Mouse (Mus musculus) limb, embryonic 13.5 days (tissue): Measurements from ENCODE around the gene Gpr1. TPM values are rescaled to one million over a fixed set of nuclear protein-coding genes. Genes with fewer than 3 reads are reported as not detected.
"Not testable (repeated sequence)": the region's sequence is repeated elsewhere in the genome, so short reads cannot be mapped to it uniquely, and the experiment has no call there.

ENCODE experiments used
- ATAC-seq: fragments of 200-750 bp; cut with Nextera tagmentation; 2 replicates; pipeline ENCODE4 v1.8.0; 2017; ENCODE audit warnings: low read depth, moderate number of reproducible peaks, moderate TSS enrichment; ENCODE audit not compliant: low FRiP score
- H3K27ac ChIP-seq: fragments of 300-500 bp; sonication (generic); 2 replicates; pipeline ENCODE4 v1.5.1; 2015; ENCODE audit warnings: inconsistent platforms, mild to moderate bottlenecking, moderate library complexity
- H3K27me3 ChIP-seq: fragments of 300-500 bp; sonication (generic); 2 replicates; pipeline ENCODE4 v1.6.1; 2015; ENCODE audit warnings: mild to moderate bottlenecking, inconsistent platforms
- H3K36me3 ChIP-seq: fragments of 300-500 bp; sonication (generic); 2 replicates; pipeline ENCODE4 v1.6.1; 2015; ENCODE audit warnings: inconsistent platforms, mild to moderate bottlenecking, moderate library complexity
- H3K4me1 ChIP-seq: fragments of 300-500 bp; sonication (generic); 2 replicates; pipeline ENCODE4 v1.6.1; 2015; ENCODE audit warnings: inconsistent platforms
- H3K4me2 ChIP-seq: fragments of 300-500 bp; sonication (generic); replicated peaks from 2 replicates; pipeline ENCODE4 v1.6.1; 2015; ENCODE audit warnings: inconsistent platforms, mild to moderate bottlenecking, moderate library complexity
- H3K4me3 ChIP-seq: fragments of 300-500 bp; sonication (generic); 2 replicates; pipeline ENCODE4 v1.5.1; 2015; ENCODE audit warnings: moderate library complexity, mild to moderate bottlenecking, inconsistent platforms
- H3K9ac ChIP-seq: fragments of 300-500 bp; sonication (generic); 2 replicates; pipeline ENCODE4 v1.6.1; 2015; ENCODE audit warnings: mild to moderate bottlenecking, inconsistent platforms
- H3K9me3 ChIP-seq: fragments of 300-500 bp; sonication (generic); 2 replicates; pipeline ENCODE4 v1.6.1; 2016; ENCODE audit warnings: inconsistent platforms
- WGBS: fragments of 180-500 bp; shearing (Covaris S2); methylation state at CpG from one replicate; pipeline ENCODE4 v1.1.7; 2015; 5-methylcytosine and 5-hydroxymethylcytosine counted together
- polyA plus RNA-seq: library from polyadenylated mRNA; unstranded; fragments of >200 nt; fragmentation: Nextera tagmentation; extraction: Ambion mirVana; gene quantifications from 2 replicates; pipeline ENCODE4 v1.2.1, GENCODE M21; 2015

Gpr1 gene
- polyA plus RNA-seq, 1 experiment from 2014 or later = 0.25 TPM

DNA sequence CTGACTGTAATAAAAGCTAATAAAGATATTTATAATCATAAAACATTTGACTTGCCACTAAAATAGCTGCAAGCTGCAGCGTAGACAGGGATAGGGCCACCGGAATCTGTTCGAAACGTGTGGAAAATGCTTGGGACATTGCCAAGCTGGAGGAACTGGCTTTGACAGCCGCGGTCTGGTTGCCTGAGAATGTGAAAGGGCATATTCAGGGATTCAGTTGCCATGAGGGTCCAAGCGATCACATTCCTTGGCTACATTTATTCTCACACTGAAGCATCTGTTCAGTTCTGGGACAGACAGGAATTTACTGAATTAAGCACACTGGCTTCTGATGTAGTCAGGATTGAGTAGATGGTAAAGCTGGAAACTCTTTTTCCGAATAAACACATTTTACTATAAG is 23.5 kb downstream of the Gpr1 start:
- Histone ChIP-seq H3K9me3 (no peaks in the 10 kb centered on the region; the same call in 1 of the 2 replicates), H3K9ac (no peak overlapping the region), H3K36me3 (no peaks in the 10 kb centered on the region), H3K4me1 (0 out of 2 replicates have a peak, but pooled peaks cover 2% of the 10 kb centered on the region), H3K4me3 (no peak overlapping the region), H3K27me3 (peaks cover 3% of the 10 kb centered on the region; the same call in 1 of the 2 replicates), H3K27ac (peak overlapping the region; percentile 58; the same call in 1 of the 2 replicates), H3K4me2 (no peak overlapping the region)
- ATAC-seq = peak; percentile 76
- WGBS = 63% methylated on average over 8 of the region's 8 CpGs

DNA sequence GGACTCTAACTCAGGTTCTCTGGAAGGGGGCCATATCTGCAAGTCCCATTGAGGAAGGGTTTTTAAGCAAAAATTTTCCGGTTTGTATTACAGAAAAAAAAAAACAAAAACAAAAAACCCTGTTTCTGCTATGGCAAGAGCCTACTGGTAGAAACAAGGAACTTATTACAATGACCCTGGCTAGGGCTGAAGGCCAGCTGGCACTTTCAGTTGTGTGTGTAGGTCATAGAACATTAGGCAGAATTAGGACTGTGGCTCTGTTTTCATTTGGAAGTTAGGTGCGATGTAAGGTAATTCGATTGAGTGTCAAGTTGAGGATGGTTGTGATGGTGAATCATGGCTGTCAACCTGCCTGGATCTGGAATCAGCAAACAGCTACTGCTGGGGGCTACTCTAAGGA is 25.8 kb downstream of the Gpr1 start:
- no peak overlapping the region for H3K4me3 ChIP-seq
- WGBS = 85% methylated on average over 3 of the region's 3 CpGs

DNA sequence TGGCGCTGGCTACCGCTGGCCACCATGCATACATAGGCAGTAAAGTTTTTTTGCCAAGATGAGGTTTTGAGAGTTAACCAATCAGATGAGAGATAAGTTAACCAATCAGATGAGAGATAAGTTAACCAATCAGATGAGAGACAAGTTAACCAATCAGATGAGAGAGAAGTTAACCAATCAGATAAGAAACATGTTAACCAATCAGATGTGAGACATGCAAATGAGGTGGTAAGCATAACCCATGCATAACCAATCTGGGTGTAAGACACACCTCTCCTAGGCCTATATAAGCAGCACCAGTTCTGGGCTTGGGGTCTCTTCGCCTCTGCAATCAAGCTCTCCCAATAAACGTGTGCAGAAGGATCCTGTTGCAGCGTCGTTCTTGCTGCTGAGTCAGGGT is 28.9 kb downstream of the Gpr1 start:
- WGBS = 91% methylated on average over 6 of the region's 6 CpGs
- not testable (repeated sequence) for H3K27me3 ChIP-seq, H3K4me1 ChIP-seq, H3K27ac ChIP-seq, H3K9ac ChIP-seq, H3K4me3 ChIP-seq, ATAC-seq, H3K4me2 ChIP-seq, H3K36me3 ChIP-seq, H3K9me3 ChIP-seq

More for the DNA sequence above, 25.8 kb downstream of the Gpr1 start:
- Histone ChIP-seq H3K9ac (no peak overlapping the region), H3K36me3 (peaks cover 3% of the 10 kb centered on the region; the same call in 1 of the 2 replicates), H3K27me3 (no peaks in the 10 kb centered on the region), H3K9me3 (no peaks in the 10 kb centered on the region; the same call in 1 of the 2 replicates), H3K4me2 (no peak overlapping the region), H3K4me1 (0 out of 2 replicates have a peak, but pooled peaks cover 2% of the 10 kb centered on the region), H3K27ac (no peak overlapping the region)
- ATAC-seq = no peak

- Histone ChIP-seq H3K9ac (no peak overlapping the region), H3K9me3 (no peaks in the 10 kb centered on the region; the same call in 1 of the 2 replicates), H3K4me3 (no peak overlapping the region), H3K4me1 (peaks cover 7% of the 10 kb centered on the region), H3K27ac (no peak overlapping the region), H3K4me2 (no peak overlapping the region), H3K27me3 (no peaks in the 10 kb centered on the region), H3K36me3 (peaks cover 32% of the 10 kb centered on the region)
- no peak for ATAC-seq
- WGBS = 59% methylated on average over 10 of the region's 10 CpGs
Measured at GRCm38 (mm10) chr1:63182636-63183270, 31.6 kb downstream of the Gpr1 start.

- no peak for ATAC-seq
- Histone ChIP-seq H3K27me3 (no peaks in the 10 kb centered on the region), H3K27ac (no peak overlapping the region), H3K4me2 (no peak overlapping the region), H3K4me1 (peaks cover 10% of the 10 kb centered on the region), H3K9ac (no peak overlapping the region), H3K36me3 (peaks cover 32% of the 10 kb centered on the region), H3K4me3 (no peak overlapping the region), H3K9me3 (no peaks in the 10 kb centered on the region; the same call in 1 of the 2 replicates)
- WGBS = 88% methylated on average over 5 of the region's 5 CpGs
Measured at GRCm38 (mm10) chr1:63182212-63182611, 32.1 kb downstream of the Gpr1 start.

DNA sequence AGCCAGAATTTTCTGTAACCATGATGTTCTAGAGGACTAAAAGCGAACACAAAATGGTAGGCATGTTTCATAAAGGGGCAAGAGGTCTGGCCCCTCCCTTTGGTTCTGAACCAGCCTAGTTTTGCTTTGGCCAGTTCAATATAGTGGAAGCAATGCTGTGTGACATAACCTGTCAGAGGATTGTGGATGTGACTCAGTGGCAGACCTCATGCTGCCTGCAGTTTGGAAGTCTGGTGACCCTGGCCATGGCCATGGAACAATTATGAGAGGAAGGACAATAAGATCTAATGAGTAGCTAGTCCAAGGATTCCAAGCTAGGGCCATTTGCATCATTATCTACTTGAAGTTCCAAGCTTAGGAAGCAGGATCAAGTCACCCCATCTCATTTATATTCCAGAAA is 32.9 kb downstream of the Gpr1 start:
- Histone ChIP-seq H3K27me3 (no peaks in the 10 kb centered on the region), H3K9me3 (no peaks in the 10 kb centered on the region; the same call in 1 of the 2 replicates), H3K36me3 (peaks cover 32% of the 10 kb centered on the region), H3K27ac (no peak overlapping the region), H3K4me1 (peaks cover 10% of the 10 kb centered on the region), H3K4me3 (no peak overlapping the region), H3K4me2 (no peak overlapping the region), H3K9ac (no peak overlapping the region)
- ATAC-seq = no peak
- 100% methylated on average over 1 of the region's 1 CpGs for WGBS

DNA sequence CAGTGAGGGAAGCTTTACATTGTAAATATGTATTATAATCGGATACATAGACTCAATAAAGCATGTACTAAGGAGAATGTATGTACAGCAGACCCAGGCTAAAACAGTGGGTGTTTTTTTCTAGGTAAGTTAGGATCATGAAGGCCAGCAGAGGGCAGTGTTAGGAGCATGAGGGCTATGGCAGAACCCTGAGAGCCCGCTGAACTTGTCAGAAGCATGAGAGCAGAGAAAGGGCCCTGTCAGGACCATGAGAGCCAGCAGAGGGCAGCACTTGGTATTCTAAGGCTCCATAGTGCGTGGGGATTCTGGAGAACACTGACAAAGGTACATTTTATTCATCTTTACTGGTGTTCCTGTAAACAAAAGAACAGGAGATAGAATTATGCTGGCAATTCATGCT is 33.3 kb downstream of the Gpr1 start:
- Histone ChIP-seq H3K4me1 (peaks cover 10% of the 10 kb centered on the region), H3K4me2 (no peak overlapping the region), H3K36me3 (peaks cover 32% of the 10 kb centered on the region), H3K27ac (no peak overlapping the region), H3K27me3 (no peaks in the 10 kb centered on the region), H3K9ac (no peak overlapping the region), H3K9me3 (no peaks in the 10 kb centered on the region; the same call in 1 of the 2 replicates), H3K4me3 (no peak overlapping the region)
- peak; percentile 52 for ATAC-seq
- WGBS = 4% methylated on average over 3 of the region's 3 CpGs

DNA sequence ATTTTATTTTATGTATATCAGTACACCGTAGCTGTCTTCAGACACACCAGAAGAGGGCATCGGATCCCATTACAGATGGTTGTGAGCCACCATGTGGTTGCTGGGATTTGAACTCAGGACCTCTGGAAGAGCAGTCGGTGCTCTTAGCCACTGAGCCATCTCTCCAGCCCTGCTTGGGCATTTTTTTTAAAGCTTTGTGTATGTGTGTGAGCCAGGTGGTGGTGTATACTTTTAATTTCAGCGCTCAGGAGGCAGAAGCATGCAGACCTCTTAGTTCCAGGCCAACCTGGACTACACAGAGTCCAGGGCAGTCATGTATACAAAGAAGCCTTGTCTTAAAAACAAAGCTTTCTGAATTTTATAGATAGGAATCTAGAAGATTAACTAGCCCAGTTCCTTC is 33.8 kb downstream of the Gpr1 start:
- H3K27ac ChIP-seq, H3K9ac ChIP-seq, H3K9me3 ChIP-seq, H3K4me2 ChIP-seq, H3K4me3 ChIP-seq, H3K27me3 ChIP-seq, ATAC-seq: not testable (repeated sequence)
- WGBS = 68% methylated on average over 4 of the region's 4 CpGs
- Histone ChIP-seq H3K36me3 (peaks cover 32% of the 10 kb centered on the region), H3K4me1 (peaks cover 13% of the 10 kb centered on the region)

DNA sequence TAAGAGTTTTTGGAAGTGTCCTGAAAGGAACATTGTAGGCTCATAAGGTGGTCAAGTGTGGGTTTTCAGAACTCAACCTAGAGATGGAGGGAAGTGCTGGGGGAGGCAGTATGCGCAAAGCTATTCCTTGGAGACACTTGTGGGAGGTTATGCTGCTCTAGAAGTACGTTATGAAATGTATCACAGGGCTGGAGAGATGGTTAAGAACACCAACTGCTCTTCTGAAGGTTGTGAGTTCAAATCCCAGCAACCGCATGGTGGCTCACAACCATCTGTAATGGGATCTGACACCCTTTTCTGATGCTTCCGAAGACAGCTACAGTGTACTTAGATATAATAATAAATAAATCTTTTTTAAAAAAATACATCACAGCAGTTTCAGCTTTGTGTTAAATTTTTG is 34.2 kb downstream of the Gpr1 start:
- Histone ChIP-seq H3K27me3 (no peaks in the 10 kb centered on the region), H3K27ac (no peak overlapping the region), H3K4me1 (peaks cover 18% of the 10 kb centered on the region), H3K4me3 (no peak overlapping the region), H3K9me3 (no peaks in the 10 kb centered on the region), H3K4me2 (no peak overlapping the region), H3K36me3 (peaks cover 32% of the 10 kb centered on the region), H3K9ac (no peak overlapping the region)
- 93% methylated on average over 4 of the region's 4 CpGs for WGBS
- no peak for ATAC-seq

DNA sequence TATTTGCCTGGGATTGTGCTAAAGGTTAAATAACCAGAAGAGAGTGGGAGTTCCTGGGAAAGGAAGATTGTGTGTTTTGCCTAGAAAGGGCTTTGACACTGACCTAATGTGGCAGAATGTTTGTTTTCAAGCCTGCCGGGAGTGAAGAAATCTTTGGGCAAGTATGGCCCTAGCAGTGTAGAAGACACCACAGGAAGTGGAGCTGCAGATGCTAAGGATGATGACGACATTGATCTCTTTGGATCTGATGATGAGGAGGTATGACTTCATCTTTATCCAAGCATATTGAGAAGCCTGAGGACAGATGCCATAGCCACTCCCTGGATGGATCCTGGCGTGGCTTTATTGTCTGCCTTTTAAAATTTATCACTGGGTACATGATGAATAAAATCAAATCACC is 36.0 kb downstream of the Gpr1 start:
- Histone ChIP-seq H3K9ac (peak overlapping the region; percentile 97), H3K9me3 (no peaks in the 10 kb centered on the region), H3K4me2 (peak overlapping the region; percentile 89), H3K4me3 (peak overlapping the region; percentile 96), H3K27ac (no peak overlapping the region), H3K27me3 (no peaks in the 10 kb centered on the region), H3K4me1 (peaks cover 24% of the 10 kb centered on the region), H3K36me3 (peaks cover 31% of the 10 kb centered on the region)
- WGBS = 74% methylated on average over 3 of the region's 3 CpGs
- no peak for ATAC-seq

GRCm38 (mm10) chr1:63176604-63177421 is 37.5 kb downstream of the Gpr1 start, which contains the start of the genes Eef1b2 and Ndufs1:
Gene Eef1b2 (plus strand): TSS chr1:63176825.
Gene Ndufs1 (minus strand): TSS chr1:63176833.
- under 1% methylated on average over 72 of the region's 72 CpGs for WGBS
- Histone ChIP-seq H3K9ac (peak within 1 kb of the TSS; percentile 97), H3K27me3 (no peaks in the 10 kb centered on the region), H3K4me3 (peak within 1 kb of the TSS; percentile 96), H3K27ac (peak within 1 kb of the TSS; percentile 86), H3K4me1 (peaks cover 24% of the 10 kb centered on the region), H3K9me3 (no peaks in the 10 kb centered on the region), H3K36me3 (peaks cover 36% of the 10 kb centered on the region), H3K4me2 (peak within 1 kb of the TSS; percentile 89)
- peak; percentile 94 for ATAC-seq

GRCm38 (mm10) chr1:63176259-63176603 is 38.1 kb downstream of the Gpr1 start:
- peaks cover 39% of the 10 kb centered on the region for H3K36me3 ChIP-seq
- 0% methylated on average over 14 of the region's 14 CpGs for WGBS
- peak overlapping the region; percentile 97 for H3K9ac ChIP-seq
- H3K27ac ChIP-seq = peak overlapping the region; percentile 86; the same call in 1 of the 2 replicates
- peak overlapping the region; percentile 96 for H3K4me3 ChIP-seq
- peaks cover 24% of the 10 kb centered on the region for H3K4me1 ChIP-seq
- no peaks in the 10 kb centered on the region for H3K27me3 ChIP-seq
- peak; percentile 24 for ATAC-seq
- H3K4me2 ChIP-seq = peak overlapping the region; percentile 89
- no peaks in the 10 kb centered on the region for H3K9me3 ChIP-seq
